Mouse (Mus musculus): ENCODE measurements around the gene Atpif1. TPM values are rescaled to one million over a fixed set of nuclear protein-coding genes. Genes with fewer than 3 reads are reported as not detected.

The Atpif1 gene
- 800 and 923 TPM in 2 replicates for total RNA-seq (2014; rRNA removed)
- 1,645 and 1,681 TPM in 2 replicates for polyA plus RNA-seq (2015; fragmentation: Nextera tagmentation; extraction: Ambion mirVana)

DNA sequence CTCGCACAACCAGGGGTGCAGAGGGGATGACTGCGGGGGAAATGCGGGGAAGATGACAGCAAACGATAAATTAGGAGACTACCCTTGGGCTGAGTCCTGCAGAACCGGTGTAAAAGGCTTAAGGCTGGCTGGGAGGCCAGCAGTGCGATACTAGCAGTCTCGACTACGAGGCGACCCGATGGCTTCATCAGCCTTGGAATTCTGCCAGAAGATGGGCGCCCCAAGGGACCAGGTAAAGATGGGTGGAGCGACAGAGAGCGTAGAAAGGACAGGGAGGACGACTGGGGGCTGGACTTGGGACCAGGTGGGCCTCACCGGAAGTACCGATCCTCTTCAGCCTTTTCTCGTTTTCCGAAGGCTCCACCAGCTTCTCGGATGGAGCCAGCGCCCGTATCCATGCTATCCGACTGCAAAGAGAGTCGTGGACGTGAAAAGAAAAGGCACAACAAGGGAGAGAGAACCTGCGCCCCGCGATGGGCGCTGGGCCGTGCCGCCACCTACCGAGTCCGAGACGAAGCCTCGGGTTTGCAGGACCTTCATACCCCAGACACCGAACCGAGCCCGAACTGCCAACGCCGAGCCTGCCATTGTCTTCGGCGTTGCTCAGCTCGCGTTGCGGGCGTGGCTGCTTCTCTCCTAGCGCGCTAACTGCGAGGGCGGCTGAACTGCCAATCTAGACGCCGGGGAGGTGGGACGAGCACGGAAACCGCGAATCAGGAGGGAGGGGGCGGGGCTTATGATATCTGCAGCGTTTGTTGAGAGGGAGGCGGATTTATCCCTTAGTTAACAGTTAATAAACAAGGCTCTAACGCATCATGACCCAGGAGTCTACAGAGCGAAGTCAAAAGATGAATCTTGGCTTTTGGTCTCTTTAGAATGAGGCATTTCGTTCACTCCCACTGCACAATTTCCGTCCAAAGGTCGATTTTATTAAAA lies at the start of gene Atpif1:
TSS of gene Atpif1 (minus strand) at position 679 of the 936 bp plus-strand sequence.
- TF ChIP-seq CTCF (IDR thresholded peaks at IDR 0.05), result peak; percentile 20; the same call in 1 of the 2 replicates
- whole genome bisulfite sequencing, result under 1% methylated on average over 61 of the region's 63 CpGs
- DNase-seq (ENCODE audit: low spot score) (peak; percentile 97), ATAC-seq (ENCODE audit: low FRiP score) (peak; percentile 89)
- peak within 1 kb of the TSS; percentile 63 for H3K4me2 ChIP-seq (ENCODE audit: low read depth, low read length, poor library complexity, severe bottlenecking)
- peak within 1 kb of the TSS; percentile 94 for H3K9ac ChIP-seq (replicated peaks; ENCODE audit: low read length, poor library complexity, severe bottlenecking)
- H3K27ac ChIP-seq (ENCODE audit: low read depth, low read length), result peak within 1 kb of the TSS; percentile 98
- H3K4me1 ChIP-seq (ENCODE audit: insufficient read depth, low read length), result peaks cover 9% of the 10 kb centered on the region; the same call in 1 of the 2 replicates
- H3K9me3 ChIP-seq (ENCODE audit: low read length), result no peaks in the 10 kb centered on the region
- H3K36me3 ChIP-seq (ENCODE audit: insufficient read depth, low read length), result peaks cover 8% of the 10 kb centered on the region; the same call in 1 of the 2 replicates
- peak within 1 kb of the TSS; percentile 66 for H3K4me3 ChIP-seq (ENCODE audit: low read depth, low read length)
- H3K27me3 ChIP-seq (ENCODE audit: insufficient read depth, low read length), result no peaks in the 10 kb centered on the region

GRCm38 (mm10) chr4:132574809-132575347 lies 41.4 kb upstream of the Atpif1 start:
- no peaks in the 10 kb centered on the region for H3K4me1 ChIP-seq (ENCODE audit: insufficient read depth, low read length)
- DNase-seq (ENCODE audit: low spot score), result no peak
- no peak overlapping the region for H3K27ac ChIP-seq (ENCODE audit: low read depth, low read length)
- no peak overlapping the region for H3K9ac ChIP-seq (replicated peaks; ENCODE audit: low read length, poor library complexity, severe bottlenecking)
- no peak overlapping the region for H3K4me3 ChIP-seq (ENCODE audit: low read depth, low read length)
- H3K4me2 ChIP-seq (ENCODE audit: low read depth, low read length, poor library complexity, severe bottlenecking), result no peak overlapping the region
- no peaks in the 10 kb centered on the region for H3K36me3 ChIP-seq (ENCODE audit: insufficient read depth, low read length)
- TF ChIP-seq CTCF (IDR thresholded peaks at IDR 0.05), result no peak
- no peaks in the 10 kb centered on the region for H3K9me3 ChIP-seq (ENCODE audit: low read length)
- WGBS, result 93% methylated on average over 1 of the region's 1 CpGs
- ATAC-seq (ENCODE audit: low FRiP score), result no peak
- H3K27me3 ChIP-seq (ENCODE audit: insufficient read depth, low read length), result no peaks in the 10 kb centered on the region

DNA sequence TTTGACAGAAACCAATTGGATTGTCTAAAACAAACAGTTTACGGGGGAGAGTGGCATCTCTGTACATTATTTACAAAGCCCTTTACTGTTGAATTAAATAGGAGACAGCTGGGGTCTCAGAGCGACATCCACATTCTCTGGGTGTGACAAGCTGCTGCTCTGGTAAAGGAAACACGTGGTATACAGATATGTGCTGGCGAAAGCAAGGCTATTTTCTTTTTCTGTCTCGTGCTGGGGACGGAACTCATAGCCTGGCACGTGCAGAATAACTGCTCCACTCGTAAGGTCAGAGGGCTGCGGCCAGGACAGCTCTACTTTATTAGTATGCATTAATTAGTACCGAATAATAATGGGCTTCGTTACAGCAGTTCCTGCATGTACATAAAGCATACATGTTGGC lies 39.9 kb upstream of the Atpif1 start:
- H3K27ac ChIP-seq (ENCODE audit: low read depth, low read length), result no peak overlapping the region
- H3K4me2 ChIP-seq (ENCODE audit: low read depth, low read length, poor library complexity, severe bottlenecking), result no peak overlapping the region
- no peaks in the 10 kb centered on the region for H3K9me3 ChIP-seq (ENCODE audit: low read length)
- H3K36me3 ChIP-seq (ENCODE audit: insufficient read depth, low read length), result no peaks in the 10 kb centered on the region
- no peaks in the 10 kb centered on the region for H3K27me3 ChIP-seq (ENCODE audit: insufficient read depth, low read length)
- no peak overlapping the region for H3K4me3 ChIP-seq (ENCODE audit: low read depth, low read length)
- no peaks in the 10 kb centered on the region for H3K4me1 ChIP-seq (ENCODE audit: insufficient read depth, low read length)
- no peak overlapping the region for H3K9ac ChIP-seq (replicated peaks; ENCODE audit: low read length, poor library complexity, severe bottlenecking)
- no peak for TF ChIP-seq CTCF (IDR thresholded peaks at IDR 0.05)
- ATAC-seq (ENCODE audit: low FRiP score) (no peak), DNase-seq (ENCODE audit: low spot score) (no peak)
- WGBS, result 71% methylated on average over 11 of the region's 11 CpGs

DNA sequence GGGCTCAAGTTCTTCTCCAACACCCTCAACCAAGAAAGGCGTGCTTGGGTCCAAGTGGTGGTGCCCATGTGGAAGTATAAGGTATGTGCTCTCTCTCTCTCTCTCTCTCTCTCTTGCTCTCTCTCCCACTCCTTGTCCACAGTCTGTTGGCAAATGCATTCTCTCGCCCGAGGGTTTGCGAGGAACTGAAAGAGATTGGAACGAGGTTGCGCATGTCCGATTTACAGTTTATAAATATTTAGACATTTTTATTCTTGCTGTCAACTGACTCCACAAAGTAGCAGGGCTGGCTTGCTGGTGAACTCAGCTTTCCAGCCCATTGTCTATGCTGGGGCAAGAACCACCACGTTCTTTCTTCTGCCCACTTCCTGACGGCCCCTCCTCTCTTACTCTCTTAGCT lies 37.7 kb upstream of the Atpif1 start:
- H3K27ac ChIP-seq (ENCODE audit: low read depth, low read length), result no peak overlapping the region
- no peaks in the 10 kb centered on the region for H3K4me1 ChIP-seq (ENCODE audit: insufficient read depth, low read length)
- H3K9ac ChIP-seq (replicated peaks; ENCODE audit: low read length, poor library complexity, severe bottlenecking), result no peak overlapping the region
- no peaks in the 10 kb centered on the region for H3K36me3 ChIP-seq (ENCODE audit: insufficient read depth, low read length)
- H3K27me3 ChIP-seq (ENCODE audit: insufficient read depth, low read length), result no peaks in the 10 kb centered on the region
- no peak for TF ChIP-seq CTCF (IDR thresholded peaks at IDR 0.05)
- H3K4me2 ChIP-seq (ENCODE audit: low read depth, low read length, poor library complexity, severe bottlenecking), result no peak overlapping the region
- no peak overlapping the region for H3K4me3 ChIP-seq (ENCODE audit: low read depth, low read length)
- DNase-seq (ENCODE audit: low spot score) (no peak), ATAC-seq (ENCODE audit: low FRiP score) (no peak)
- WGBS, result 82% methylated on average over 9 of the region's 9 CpGs
- no peaks in the 10 kb centered on the region for H3K9me3 ChIP-seq (ENCODE audit: low read length)

GRCm38 (mm10) chr4:132569115-132569514 lies 35.7 kb upstream of the Atpif1 start:
- DNase-seq (ENCODE audit: low spot score), result no peak
- H3K4me1 ChIP-seq (ENCODE audit: insufficient read depth, low read length), result no peaks in the 10 kb centered on the region
- no peak for ATAC-seq (ENCODE audit: low FRiP score)
- TF ChIP-seq CTCF (IDR thresholded peaks at IDR 0.05), result peak; percentile 54
- no peaks in the 10 kb centered on the region for H3K9me3 ChIP-seq (ENCODE audit: low read length)
- H3K4me3 ChIP-seq (ENCODE audit: low read depth, low read length), result no peak overlapping the region
- no peak overlapping the region for H3K4me2 ChIP-seq (ENCODE audit: low read depth, low read length, poor library complexity, severe bottlenecking)
- WGBS, result 82% methylated on average over 5 of the region's 5 CpGs
- H3K27ac ChIP-seq (ENCODE audit: low read depth, low read length), result no peak overlapping the region
- no peaks in the 10 kb centered on the region for H3K27me3 ChIP-seq (ENCODE audit: insufficient read depth, low read length)
- no peaks in the 10 kb centered on the region for H3K36me3 ChIP-seq (ENCODE audit: insufficient read depth, low read length)
- H3K9ac ChIP-seq (replicated peaks; ENCODE audit: low read length, poor library complexity, severe bottlenecking), result no peak overlapping the region

- ATAC-seq (ENCODE audit: low FRiP score) (no peak), DNase-seq (ENCODE audit: low spot score) (no peak)
- Histone ChIP-seq H3K4me2 (ENCODE audit: low read depth, low read length, poor library complexity, severe bottlenecking) (no peak overlapping the region), H3K4me1 (ENCODE audit: insufficient read depth, low read length) (no peaks in the 10 kb centered on the region), H3K27me3 (ENCODE audit: insufficient read depth, low read length) (no peaks in the 10 kb centered on the region), H3K9ac (replicated peaks; ENCODE audit: low read length, poor library complexity, severe bottlenecking) (no peak overlapping the region), H3K9me3 (ENCODE audit: low read length) (no peaks in the 10 kb centered on the region), H3K36me3 (ENCODE audit: insufficient read depth, low read length) (no peaks in the 10 kb centered on the region), H3K4me3 (ENCODE audit: low read depth, low read length) (no peak overlapping the region), H3K27ac (ENCODE audit: low read depth, low read length) (no peak overlapping the region)
- WGBS, result 72% methylated on average over 9 of the region's 9 CpGs
- no peak for TF ChIP-seq CTCF (IDR thresholded peaks at IDR 0.05)
These were observed 33.9 kb upstream of the Atpif1 start for GRCm38 (mm10) chr4:132567361-132567779.
